Mouse (Mus musculus) kidney, postnatal 0 days (tissue): ENCODE results near the gene Tcte1. TPM values are rescaled to one million over a fixed set of nuclear protein-coding genes. Genes with fewer than 3 reads are reported as not detected.

ENCODE experiments used
- ATAC-seq: fragments of 200-750 bp; cut with Nextera tagmentation; replicated peaks from 2 replicates; pipeline ENCODE4 v1.8.0; 2017; ENCODE audit warnings: low read depth, moderate number of reproducible peaks, moderate TSS enrichment, moderate library complexity; ENCODE audit not compliant: low FRiP score
- DNase-seq: peaks from one replicate; pipeline ENCODE4 v3.0.0-alpha.2; 2016; ENCODE audit warnings: low spot score
- H3K27ac ChIP-seq: fragments of 300-500 bp; sonication (generic); 2 replicates; pipeline ENCODE4 v1.5.1; 2014; ENCODE audit warnings: mild to moderate bottlenecking
- H3K27me3 ChIP-seq: fragments of 300-500 bp; sonication (generic); 2 replicates; pipeline ENCODE4 v1.6.1; 2014; ENCODE audit warnings: low read length, mixed read lengths; ENCODE audit not compliant: insufficient read depth
- H3K36me3 ChIP-seq: fragments of 300-500 bp; sonication (generic); 2 replicates; pipeline ENCODE4 v1.6.1; 2014; ENCODE audit warnings: low read length, mixed read lengths; ENCODE audit not compliant: insufficient read depth
- H3K4me1 ChIP-seq: fragments of 300-500 bp; sonication (generic); replicated peaks from 2 replicates; pipeline ENCODE4 v1.6.1; 2014; ENCODE audit warnings: antibody characterized with exemption, low read length, mixed read lengths; ENCODE audit not compliant: insufficient read depth
- H3K4me2 ChIP-seq: fragments of 300-500 bp; sonication (generic); 2 replicates; pipeline ENCODE4 v1.6.1; 2014; ENCODE audit warnings: mild to moderate bottlenecking, low read length, moderate library complexity, mixed read lengths
- H3K4me3 ChIP-seq: fragments of 300-500 bp; sonication (generic); replicated peaks from 2 replicates; pipeline ENCODE4 v1.5.1; 2014; ENCODE audit warnings: low read depth, low read length
- H3K9ac ChIP-seq: fragments of 300-500 bp; sonication (generic); 2 replicates; pipeline ENCODE4 v1.6.1; 2014; ENCODE audit warnings: low read depth, low read length
- H3K9me3 ChIP-seq: fragments of 300-500 bp; sonication (generic); replicated peaks from 2 replicates; pipeline ENCODE4 v1.6.1; 2016; ENCODE audit warnings: low read length, inconsistent platforms, mixed read lengths
- CTCF ChIP-seq: IDR thresholded peaks from 2 replicates; pipeline ENCODE4 v1.5.1; 2016; ENCODE audit warnings: antibody characterized with exemption, low read depth, mild to moderate bottlenecking, moderate library complexity
- whole genome bisulfite sequencing: fragments of 180-500 bp; shearing (Covaris S2); extraction: QIAGEN DNeasy Blood & Tissue Kit; methylation state at CpG from one replicate; pipeline ENCODE4 v1.1.7; 2014; 5-methylcytosine and 5-hydroxymethylcytosine counted together
- polyA plus RNA-seq: library from polyadenylated mRNA; unstranded; fragments of >200 nt; fragmentation: Nextera tagmentation; extraction: Ambion mirVana; gene quantifications from 2 replicates; pipeline ENCODE4 v1.2.1, GENCODE M21; 2015

Tcte1 gene
- polyA plus RNA-seq, 1 experiment from 2014 or later, result 0.07 TPM

DNA sequence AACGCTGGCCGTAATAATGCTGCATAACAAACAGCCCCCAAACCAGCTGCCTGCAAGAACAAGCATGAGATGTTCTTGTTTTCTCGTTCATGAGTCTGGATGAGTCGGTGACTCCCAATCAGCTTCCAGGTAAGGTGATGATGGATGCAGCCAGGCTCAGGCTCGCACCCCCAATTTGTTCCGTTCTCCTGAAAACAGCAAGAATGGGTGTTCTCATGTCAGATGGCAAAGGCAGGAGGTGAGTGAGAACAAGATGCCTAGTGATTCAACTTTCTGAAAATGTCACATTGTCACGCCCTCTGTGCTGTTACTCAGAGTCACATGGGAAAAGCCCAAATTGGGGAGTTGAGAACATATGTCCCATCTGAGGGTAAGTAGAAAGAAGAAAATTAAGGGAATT, 37.7 kb upstream of the Tcte1 start:
- no peak overlapping the region for H3K27ac ChIP-seq
- 87% methylated on average over 7 of the region's 7 CpGs for WGBS
- no peak for ATAC-seq
- no peak overlapping the region for H3K9ac ChIP-seq
- H3K4me1 ChIP-seq, result no peaks in the 10 kb centered on the region
- H3K27me3 ChIP-seq, result no peaks in the 10 kb centered on the region
- H3K4me3 ChIP-seq, result no peak overlapping the region
- DNase-seq, result no peak
- no peaks in the 10 kb centered on the region for H3K9me3 ChIP-seq
- H3K36me3 ChIP-seq, result no peaks in the 10 kb centered on the region
- no peak for TF ChIP-seq CTCF
- H3K4me2 ChIP-seq, result no peak overlapping the region

DNA sequence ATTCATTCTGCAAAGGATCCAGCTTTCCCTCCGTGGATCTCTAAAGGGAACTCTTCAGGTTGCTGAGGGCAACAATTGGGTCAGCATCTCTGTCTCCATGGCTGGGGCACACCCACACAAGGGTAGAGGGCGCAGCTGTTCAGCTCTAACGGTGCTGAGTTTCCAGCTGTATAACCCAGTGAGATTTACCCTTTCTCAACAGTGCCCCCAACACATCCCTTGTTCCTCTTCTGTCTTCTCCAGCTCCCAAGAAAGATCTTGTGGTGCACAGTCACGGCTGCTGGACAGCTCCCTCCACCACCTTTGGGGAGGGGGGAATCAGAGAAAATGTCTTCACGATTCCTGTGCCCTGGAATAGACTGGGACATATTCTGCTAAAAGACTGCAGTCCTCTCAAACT, 36.0 kb upstream of the Tcte1 start:
- H3K36me3 ChIP-seq, result no peaks in the 10 kb centered on the region
- H3K27ac ChIP-seq, result no peak overlapping the region
- WGBS, result 4% methylated on average over 5 of the region's 5 CpGs
- no peaks in the 10 kb centered on the region for H3K27me3 ChIP-seq
- no peak overlapping the region for H3K9ac ChIP-seq
- no peak overlapping the region for H3K4me3 ChIP-seq
- no peak overlapping the region for H3K4me2 ChIP-seq
- no peak for ATAC-seq
- no peaks in the 10 kb centered on the region for H3K4me1 ChIP-seq
- H3K9me3 ChIP-seq, result no peaks in the 10 kb centered on the region
- TF ChIP-seq CTCF, result no peak
- no peak for DNase-seq

DNA sequence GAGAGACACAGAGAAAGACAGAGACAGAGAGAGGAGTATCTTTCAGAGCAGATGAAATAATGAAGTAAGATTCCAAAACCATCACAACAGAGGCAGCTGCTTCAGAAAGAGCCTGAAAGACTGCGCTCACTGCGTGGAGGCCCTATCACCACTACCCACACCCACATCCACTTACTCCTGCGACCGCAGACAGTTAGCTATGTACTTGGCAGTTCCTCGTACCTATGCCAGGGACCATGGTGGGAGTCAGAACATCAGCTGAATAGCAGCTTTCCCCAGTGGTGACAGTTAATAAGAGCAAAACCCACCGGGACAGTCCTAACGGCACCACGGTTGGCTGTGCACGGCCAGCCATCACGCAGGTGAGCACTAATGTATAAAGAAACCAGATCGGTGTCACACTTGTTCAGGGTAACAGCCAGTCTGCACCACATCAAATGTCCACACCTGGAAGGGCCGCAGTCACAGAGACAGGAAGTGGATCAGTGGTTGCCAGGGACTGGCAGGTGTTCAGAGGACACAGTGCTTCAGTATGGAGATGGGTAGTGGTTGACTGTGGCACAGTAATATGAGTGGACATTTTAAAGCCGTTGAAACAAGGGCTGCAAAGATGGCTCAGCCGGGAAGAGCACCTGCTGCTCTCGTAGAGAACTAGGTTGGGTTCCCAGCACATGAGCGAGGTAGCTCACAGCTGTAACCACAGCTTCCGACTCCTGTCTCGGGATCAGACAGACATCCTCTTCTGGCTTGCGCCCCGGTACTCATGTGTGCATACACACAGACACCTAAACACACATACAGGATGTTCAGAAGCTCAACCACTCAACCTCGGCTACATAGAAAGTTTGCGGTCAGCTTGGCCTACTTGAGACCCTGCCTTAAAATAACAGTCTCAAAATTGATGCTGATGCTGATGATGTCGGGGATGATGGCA, 34.6 kb upstream of the Tcte1 start:
- H3K4me1 ChIP-seq, result no peaks in the 10 kb centered on the region
- WGBS, result 85% methylated on average over 23 of the region's 23 CpGs
- H3K27ac ChIP-seq, result no peak overlapping the region
- H3K4me2 ChIP-seq, result no peak overlapping the region
- TF ChIP-seq CTCF, result no peak
- H3K9ac ChIP-seq, result no peak overlapping the region
- H3K27me3 ChIP-seq, result no peaks in the 10 kb centered on the region
- ATAC-seq (no peak), DNase-seq (no peak)
- H3K36me3 ChIP-seq, result no peaks in the 10 kb centered on the region
- no peaks in the 10 kb centered on the region for H3K9me3 ChIP-seq
- H3K4me3 ChIP-seq, result no peak overlapping the region

DNA sequence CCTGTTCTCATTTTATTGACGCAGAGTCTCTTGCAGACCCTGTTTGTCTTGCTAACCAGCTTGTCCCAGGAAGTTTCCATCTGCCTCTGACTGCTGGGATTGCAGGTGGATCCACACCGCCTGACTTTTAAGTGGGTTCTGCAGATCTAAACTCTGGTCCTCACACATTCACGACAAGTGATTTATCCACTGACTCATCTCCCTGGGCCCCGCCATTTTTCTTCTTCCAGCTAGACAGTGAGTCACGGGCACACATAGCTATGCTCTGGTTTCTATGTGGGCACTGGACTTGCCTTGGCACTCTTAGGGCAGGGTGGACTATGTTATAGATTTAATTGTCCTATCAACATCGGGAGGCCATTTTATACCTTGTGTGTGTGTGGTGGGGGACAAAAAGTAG, 33.5 kb upstream of the Tcte1 start:
- no peak for TF ChIP-seq CTCF
- 77% methylated on average over 6 of the region's 6 CpGs for WGBS
- no peak for DNase-seq

DNA sequence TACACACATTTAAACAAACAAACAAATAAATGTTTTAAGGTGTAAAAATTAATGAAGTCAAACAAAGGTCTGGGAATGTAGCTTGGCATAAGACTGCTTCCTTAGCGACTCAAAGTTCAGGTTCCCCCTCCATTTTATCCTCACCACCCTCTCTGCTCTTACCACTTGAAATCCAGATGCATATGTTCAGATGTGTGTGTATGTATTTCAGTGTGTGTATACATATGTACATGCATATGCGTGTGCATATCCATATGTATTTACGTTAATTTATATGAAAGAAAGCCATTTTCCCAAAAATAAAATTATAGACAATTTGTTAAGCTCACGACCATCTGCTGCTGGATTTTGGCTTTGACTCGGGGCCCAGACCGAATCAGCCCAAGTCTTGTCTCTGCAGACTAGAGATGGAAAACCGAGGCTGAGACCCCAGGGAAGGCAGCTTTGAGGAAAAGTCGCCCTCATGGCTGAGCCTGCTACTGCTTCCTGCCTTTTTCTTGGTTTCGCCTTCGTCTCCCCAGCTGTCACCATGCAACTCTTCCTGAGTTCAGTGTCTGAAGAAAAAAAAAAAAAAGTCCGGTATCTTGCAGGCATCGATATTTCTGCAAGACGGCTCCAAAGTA, 32.6 kb upstream of the Tcte1 start:
- Histone ChIP-seq H3K4me2 (no peak overlapping the region), H3K4me1 (no peaks in the 10 kb centered on the region), H3K9ac (no peak overlapping the region), H3K36me3 (no peaks in the 10 kb centered on the region), H3K27me3 (no peaks in the 10 kb centered on the region), H3K4me3 (no peak overlapping the region), H3K27ac (no peak overlapping the region), H3K9me3 (no peaks in the 10 kb centered on the region)
- no peak for ATAC-seq
- no peak for TF ChIP-seq CTCF
- no peak for DNase-seq
- 61% methylated on average over 13 of the region's 13 CpGs for WGBS

More for the DNA sequence above, 33.5 kb upstream of the Tcte1 start:
- Histone ChIP-seq H3K9me3 (no peaks in the 10 kb centered on the region), H3K36me3 (no peaks in the 10 kb centered on the region), H3K4me1 (no peaks in the 10 kb centered on the region), H3K27me3 (no peaks in the 10 kb centered on the region), H3K4me2 (no peak overlapping the region), H3K27ac (no peak overlapping the region), H3K4me3 (no peak overlapping the region), H3K9ac (no peak overlapping the region)
- ATAC-seq, result no peak

DNA sequence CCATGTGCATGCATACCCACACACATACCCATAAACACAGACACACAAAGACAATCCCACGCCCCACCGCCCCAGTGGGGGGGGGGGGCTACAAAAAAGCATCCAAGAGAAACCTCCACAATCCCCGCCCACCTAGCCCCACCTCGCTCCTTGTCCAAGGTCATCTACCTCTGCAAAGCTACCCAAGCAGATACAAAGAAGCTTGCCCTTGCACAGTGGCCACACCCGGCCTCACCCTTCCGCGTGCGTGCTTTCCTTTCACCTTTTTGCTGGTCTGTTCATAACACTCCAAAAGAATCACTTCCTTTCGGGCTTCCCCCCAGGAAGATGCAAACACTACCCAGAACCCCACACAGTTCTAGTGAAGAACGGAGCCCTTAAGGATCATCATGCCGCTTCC, 27.8 kb upstream of the Tcte1 start:
- 74% methylated on average over 11 of the region's 11 CpGs for WGBS
- no peaks in the 10 kb centered on the region for H3K4me1 ChIP-seq

More for the DNA sequence above, 27.8 kb upstream of the Tcte1 start:
- Histone ChIP-seq H3K36me3 (no peaks in the 10 kb centered on the region), H3K4me3 (no peak overlapping the region), H3K27ac (no peak overlapping the region), H3K9me3 (no peaks in the 10 kb centered on the region), H3K4me2 (no peak overlapping the region), H3K9ac (no peak overlapping the region), H3K27me3 (no peaks in the 10 kb centered on the region)
- no peak for TF ChIP-seq CTCF
- ATAC-seq (no peak), DNase-seq (no peak)
